32 mouse cellular contexts compared by ENCODE assay signal in genomic region chr9:31009334-31009733, GRCm38 (mm10). TPM values are rescaled to one million over a fixed set of nuclear protein-coding genes. Genes with fewer than 3 reads are reported as not detected.
DNase-seq lines count a peak whose midpoint lies in the region; ATAC-seq and TF ChIP-seq lines count a peak whose summit lies in the region.
"Had no signal": no experiment of that assay in that cellular context is flagged by ENCODE, and none has a peak within 500 bp of the region (broad histone marks: within the 10 kb centered on the region; RNA-seq: fewer than 3 reads in every experiment).

No protein-coding gene starts in this region.

- no peaks in the 10 kb centered on the region for H3K4me1 ChIP-seq in lung, postnatal 0 days (ENCODE audit: insufficient read depth, low read depth, low read length)
- H3K4me1 ChIP-seq in lung, adult 2 months (ENCODE audit: control insufficient read depth, insufficient read depth, low read length): no peaks in the 10 kb centered on the region
- peaks cover 9% of the 10 kb centered on the region for H3K4me1 ChIP-seq in ES-Bruce4 (ENCODE audit: control insufficient read depth, insufficient read depth, low read length)
- H3K4me1 ChIP-seq: embryonic facial prominence, embryonic 12.5 days; forebrain, embryonic 10.5 days; forebrain, embryonic 15.5 days; liver, embryonic 15.5 days; lung, embryonic 15.5 days; midbrain, embryonic 10.5 days; neural tube, embryonic 12.5 days had no signal

- no peak overlapping the region for H3K4me3 ChIP-seq in lung, postnatal 0 days (ENCODE audit: low read depth, low read length)
- H3K4me3 ChIP-seq in lung, adult 2 months (replicated peaks; ENCODE audit: extremely low read depth, low read depth, low read length): no peak overlapping the region
- no peak overlapping the region for H3K4me3 ChIP-seq in ES-Bruce4 (ENCODE audit: low read depth, low read length)
- H3K4me3 ChIP-seq: embryonic facial prominence, embryonic 12.5 days; forebrain, embryonic 10.5 days; forebrain, embryonic 15.5 days; gastrocnemius, adult 2 months; limb, embryonic 12.5 days; liver, embryonic 15.5 days; lung, embryonic 15.5 days; midbrain, embryonic 10.5 days; myocyte; neural tube, embryonic 12.5 days had no signal

- no peak for TF ChIP-seq CTCF in lung, postnatal 0 days (IDR thresholded peaks at IDR 0.05)
- TF ChIP-seq CTCF in lung, adult 2 months (IDR thresholded peaks at IDR 0.05; ENCODE audit: insufficient read depth, low read length): no peak
- TF ChIP-seq CTCF in ES-Bruce4 (IDR thresholded peaks at IDR 0.05; ENCODE audit: low read depth, low read length): no peak

- no peak overlapping the region for H3K4me2 ChIP-seq in lung, postnatal 0 days (replicated peaks; ENCODE audit: low read depth, low read length)
- H3K4me2 ChIP-seq: embryonic facial prominence, embryonic 12.5 days; forebrain, embryonic 15.5 days; limb, embryonic 12.5 days; liver, embryonic 15.5 days; lung, embryonic 15.5 days; neural tube, embryonic 12.5 days had no signal

- no peak for ATAC-seq in lung, postnatal 0 days
- peak; percentile 70 for ATAC-seq in megakaryocyte, adult 5-6 weeks (ENCODE audit: poor library complexity, severe bottlenecking)
- ATAC-seq: forebrain, embryonic 15.5 days; hindbrain, embryonic 16.5 days had no signal

- no peak for TF ChIP-seq POLR2A in lung, adult 2 months (IDR thresholded peaks at IDR 0.05; ENCODE audit: borderline replicate concordance, extremely low read depth, low read depth, low read length)
- no peak for TF ChIP-seq POLR2A in ES-Bruce4 (IDR thresholded peaks at IDR 0.05; ENCODE audit: insufficient read depth, low read length)

- H3K36me3 ChIP-seq in lung, postnatal 0 days (ENCODE audit: insufficient read depth, low read length): no peaks in the 10 kb centered on the region
- H3K36me3 ChIP-seq in ES-Bruce4 (ENCODE audit: control insufficient read depth, insufficient read depth, low read length, poor library complexity, severe bottlenecking): no peaks in the 10 kb centered on the region
- H3K36me3 ChIP-seq: embryonic facial prominence, embryonic 12.5 days; forebrain, embryonic 10.5 days; forebrain, embryonic 15.5 days; limb, embryonic 12.5 days; liver, embryonic 15.5 days; lung, embryonic 15.5 days; midbrain, embryonic 10.5 days; neural tube, embryonic 12.5 days had no signal

- no peak for TF ChIP-seq EP300 in lung, postnatal 0 days (IDR thresholded peaks at IDR 0.05)
- no peak for TF ChIP-seq EP300 in ES-Bruce4 (IDR thresholded peaks at IDR 0.05; ENCODE audit: insufficient read depth, low read depth, low read length)

- peak; percentile 23 for DNase-seq in lung, postnatal 0 days (ENCODE audit: low spot score)
- DNase-seq in lung, adult 2 months: no peak
- peak; percentile 59 for DNase-seq in ZHBTc4 (ENCODE audit: low read depth, low spot score)
- no peak for DNase-seq in spleen, postnatal 36 days (ENCODE audit: low spot score in 2 of 2)
- DNase-seq in gastrocnemius, postnatal 10 days: no peak
- no peak for DNase-seq in adrenal gland, postnatal 36 days
- DNase-seq: adrenal gland, postnatal 25 days; cerebellum, adult 9-10 months; cerebellum, postnatal 36 days; embryo, embryonic 11 days; gastrocnemius, adult 2 months; heart, postnatal 14 days; kidney, adult 18-20 months; kidney, postnatal 10 days; right cerebral cortex, adult 18-20 months; spleen, adult 18-20 months; thymus, adult 2 months; thymus, postnatal 36 days had no signal

- no peak overlapping the region for H3K9ac ChIP-seq in lung, postnatal 0 days (replicated peaks; ENCODE audit: low read depth)
- peak overlapping the region; percentile 11; the same call in 1 of the 2 replicates for H3K9ac ChIP-seq in ES-Bruce4 (ENCODE audit: low read depth, poor library complexity, severe bottlenecking)
- H3K9ac ChIP-seq: embryonic facial prominence, embryonic 12.5 days; forebrain, embryonic 15.5 days; limb, embryonic 12.5 days; liver, embryonic 15.5 days; lung, embryonic 15.5 days; neural tube, embryonic 12.5 days had no signal

- no peaks in the 10 kb centered on the region for H3K9me3 ChIP-seq in lung, postnatal 0 days (ENCODE audit: low read length)
- H3K9me3 ChIP-seq in ES-Bruce4 (replicated peaks; ENCODE audit: control insufficient read depth, insufficient read depth, low read length, poor library complexity, severe bottlenecking): no peaks in the 10 kb centered on the region
- H3K9me3 ChIP-seq: embryonic facial prominence, embryonic 12.5 days; forebrain, embryonic 10.5 days; forebrain, embryonic 15.5 days; limb, embryonic 12.5 days; liver, embryonic 15.5 days; lung, embryonic 15.5 days; midbrain, embryonic 10.5 days; neural tube, embryonic 12.5 days had no signal

- no peaks in the 10 kb centered on the region for H3K27me3 ChIP-seq in lung, postnatal 0 days (replicated peaks; ENCODE audit: insufficient read depth, low read length)
- no peaks in the 10 kb centered on the region for H3K27me3 ChIP-seq in ES-Bruce4 (ENCODE audit: control insufficient read depth, insufficient read depth, low read length, poor library complexity, severe bottlenecking)
- H3K27me3 ChIP-seq: CH12.LX; embryonic facial prominence, embryonic 12.5 days; forebrain, embryonic 15.5 days; limb, embryonic 12.5 days; liver, embryonic 15.5 days; lung, embryonic 15.5 days; neural tube, embryonic 12.5 days had no signal

- H3K27ac ChIP-seq in lung, postnatal 0 days (ENCODE audit: low read length): no peak overlapping the region
- peak overlapping the region; percentile 90 for H3K27ac ChIP-seq in ES-Bruce4 (ENCODE audit: insufficient read depth, low read length)
- H3K27ac ChIP-seq: embryonic facial prominence, embryonic 12.5 days; forebrain, embryonic 10.5 days; forebrain, embryonic 15.5 days; gastrocnemius, adult 2 months; limb, embryonic 12.5 days; liver, embryonic 15.5 days; lung, embryonic 15.5 days; macrophage; midbrain, embryonic 10.5 days; neural tube, embryonic 12.5 days had no signal

- 76% methylated on average over 2 of the region's 2 CpGs for WGBS in lung, postnatal 0 days
- 74% methylated on average over 2 of the region's 2 CpGs for WGBS in lung, adult 2 months

RNA-seq across cellular contexts. Expression of gene Zbtb44, which starts 21.1 kb away (rescaled TPM):
- 7.9 and 9.4 TPM in 2 replicates for polyA plus RNA-seq in lung, postnatal 0 days (2015; fragmentation: Nextera tagmentation; extraction: Ambion mirVana)
- polyA plus RNA-seq in lung, adult 2 months (2012; rRNA removed): 5.9 and 8.2 TPM in 2 replicates
- 95.7 and 98.2 TPM in 2 replicates for polyA plus RNA-seq in ES-Bruce4 (2011; ENCODE audit: insufficient read depth, insufficient read length, low read depth, missing spikeins)
- total RNA-seq in megakaryocyte, adult 5-6 weeks (2015): 38.3 and 45.9 TPM in 2 replicates
- total RNA-seq in megakaryocyte, adult 5-6 weeks (2017): 25.0 TPM in 2 replicates
- 10 to 100 TPM; 41.4 to 42.8 TPM for total RNA-seq in gastrocnemius, postnatal 10 days (2021)
- 10 to 100 TPM; 37.1 to 56.3 TPM for total RNA-seq in adrenal gland, postnatal 36 days (2021)

Comparison
In these comparisons a context has a peak if more than half of its experiments do, and no peak if none do; other contexts are left out.
1. DNase-seq: peak in lung, postnatal 0 days (single experiment) and ZHBTc4 (single experiment); none in lung, adult 2 months (single experiment), spleen, postnatal 36 days (0 of 2), gastrocnemius, postnatal 10 days (single experiment) and adrenal gland, postnatal 36 days (0 of 2).